Mouse (Mus musculus) lung, postnatal 0 days (tissue): ENCODE measurements at regions not wholly inside any gene's neighbourhood (a gene's known extent, or its start where the extent isn't known, plus 50 kb on each side); places are given as distances from the start of the nearest gene placed in this dataset.
"Not testable (repeated sequence)": the region's sequence is repeated elsewhere in the genome, so short reads cannot be mapped to it uniquely, and the experiment has no call there.

ENCODE experiments used
- ATAC-seq: fragments of 200-750 bp; cut with Nextera tagmentation; 2 replicates; pipeline ENCODE4 v1.8.0; 2017; ENCODE audit warnings: moderate library complexity
- DNase-seq: peaks from one replicate; pipeline ENCODE4 v3.0.0-alpha.2; 2016; ENCODE audit warnings: low spot score
- H3K27ac ChIP-seq: fragments of 300-500 bp; sonication (generic); 2 replicates; pipeline ENCODE4 v1.5.1; 2014; ENCODE audit warnings: antibody characterized with exemption, mild to moderate bottlenecking, low read length, mixed read lengths
- H3K27me3 ChIP-seq: fragments of 300-500 bp; sonication (generic); replicated peaks from 2 replicates; pipeline ENCODE4 v1.6.1; 2014; ENCODE audit warnings: low read length, mixed read lengths; ENCODE audit not compliant: insufficient read depth
- H3K36me3 ChIP-seq: fragments of 300-500 bp; sonication (generic); 2 replicates; pipeline ENCODE4 v1.6.1; 2014; ENCODE audit warnings: low read length, mixed read lengths; ENCODE audit not compliant: insufficient read depth
- H3K4me1 ChIP-seq: fragments of 300-500 bp; sonication (generic); 2 replicates; pipeline ENCODE4 v1.6.1; 2014; ENCODE audit warnings: antibody characterized with exemption, low read depth, low read length, mixed read lengths; ENCODE audit not compliant: insufficient read depth
- H3K4me2 ChIP-seq: fragments of 300-500 bp; sonication (generic); replicated peaks from 2 replicates; pipeline ENCODE4 v1.6.1; 2014; ENCODE audit warnings: low read depth, mild to moderate bottlenecking, low read length, moderate library complexity, mixed read lengths
- H3K4me3 ChIP-seq: fragments of 300-500 bp; sonication (generic); 2 replicates; pipeline ENCODE4 v1.5.1; 2014; ENCODE audit warnings: low read depth, low read length
- H3K9ac ChIP-seq: fragments of 300-500 bp; sonication (generic); replicated peaks from 2 replicates; pipeline ENCODE4 v1.6.1; 2014; ENCODE audit warnings: low read depth, mild to moderate bottlenecking
- H3K9me3 ChIP-seq: fragments of 300-500 bp; sonication (generic); 2 replicates; pipeline ENCODE4 v1.6.1; 2016; ENCODE audit warnings: low read length, mixed read lengths
- CTCF ChIP-seq: IDR thresholded peaks from 2 replicates; pipeline ENCODE4 v1.5.1; 2016; ENCODE audit warnings: antibody characterized with exemption, mild to moderate bottlenecking
- EP300 ChIP-seq: IDR thresholded peaks from 2 replicates; pipeline ENCODE4 v1.6.1; 2016; ENCODE audit warnings: antibody characterized with exemption, mild to moderate bottlenecking, control low read depth
- WGBS: fragments of 180-500 bp; shearing (Covaris S2); extraction: QIAGEN DNeasy Blood & Tissue Kit; methylation state at CpG from one replicate; pipeline ENCODE4 v1.1.7; 2014; 5-methylcytosine and 5-hydroxymethylcytosine counted together

DNA sequence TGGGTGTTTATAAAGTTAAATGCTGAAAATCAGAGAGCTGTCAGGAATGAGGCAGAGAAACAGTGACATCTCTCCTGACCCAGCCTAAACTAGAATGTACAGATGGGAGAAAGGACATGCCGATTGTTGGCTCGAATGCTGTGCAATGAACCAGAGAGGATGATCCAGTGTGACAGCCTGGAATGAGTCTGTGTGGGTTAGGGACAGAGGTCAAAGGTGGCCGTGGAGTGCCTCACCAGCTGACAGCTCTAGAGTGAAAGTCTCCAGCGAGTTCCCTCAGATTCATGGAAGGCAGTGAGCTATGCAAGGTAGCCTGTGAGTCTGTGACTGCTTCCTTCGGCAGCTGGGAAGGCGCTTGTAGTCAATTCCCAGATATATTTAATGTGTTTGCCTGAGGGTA is 663.9 kb downstream of the Cdh8 start:
- Histone ChIP-seq H3K4me3 (no peak overlapping the region), H3K4me2 (no peak overlapping the region), H3K27ac (no peak overlapping the region), H3K27me3 (no peaks in the 10 kb centered on the region), H3K36me3 (no peaks in the 10 kb centered on the region), H3K9me3 (no peaks in the 10 kb centered on the region), H3K9ac (no peak overlapping the region), H3K4me1 (no peaks in the 10 kb centered on the region)
- WGBS: 25% methylated on average over 6 of the region's 6 CpGs
- TF ChIP-seq CTCF (no peak), EP300 (no peak)
- DNase-seq: no peak
- ATAC-seq: no peak

DNA sequence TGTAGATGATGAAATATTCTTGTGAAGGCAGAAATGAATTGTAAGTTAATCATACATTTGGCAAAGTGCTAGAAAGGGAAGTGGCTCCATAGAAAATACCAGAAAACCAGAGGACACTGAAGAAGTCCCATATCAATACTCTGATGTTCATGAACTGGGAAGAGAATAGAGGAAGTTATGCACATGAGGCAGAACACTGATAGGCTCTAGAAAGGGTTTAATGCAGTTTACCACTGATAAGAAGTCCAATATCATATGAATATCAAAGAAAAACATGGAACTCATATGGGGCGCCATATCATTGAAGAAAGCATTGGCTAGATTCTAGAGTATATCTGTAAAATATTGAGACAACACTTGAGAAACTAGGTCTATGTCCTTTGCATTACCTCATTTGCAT is 708.5 kb downstream of the Cdh8 start:
- DNase-seq (no peak), ATAC-seq (no peak)
- TF ChIP-seq EP300: no peak
- TF ChIP-seq CTCF: no peak
- Histone ChIP-seq H3K9me3 (no peaks in the 10 kb centered on the region), H3K36me3 (no peaks in the 10 kb centered on the region), H3K4me3 (no peak overlapping the region), H3K4me2 (no peak overlapping the region), H3K4me1 (no peaks in the 10 kb centered on the region), H3K27ac (no peak overlapping the region), H3K9ac (no peak overlapping the region), H3K27me3 (no peaks in the 10 kb centered on the region)
- 91% methylated on average over 1 of the region's 1 CpGs for WGBS

DNA sequence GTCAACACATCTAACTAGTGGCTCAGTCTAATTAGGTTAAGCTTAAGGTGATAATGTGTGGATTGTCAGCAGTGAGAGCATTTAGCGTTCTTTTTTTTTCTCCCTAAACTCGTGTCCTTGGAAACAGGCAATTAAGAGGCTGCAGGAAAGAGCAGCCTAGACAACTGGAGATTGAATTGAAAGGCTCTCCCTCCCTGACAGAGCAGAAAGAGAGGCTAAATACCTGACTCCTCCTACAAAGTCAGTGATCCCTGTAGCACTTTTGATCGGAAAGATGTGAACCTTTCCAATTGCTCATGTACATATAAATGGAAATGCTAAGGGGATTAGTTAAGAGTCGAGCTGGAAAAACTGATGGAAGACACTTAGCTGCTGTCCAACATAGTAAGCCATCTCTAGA is 710.1 kb downstream of the Cdh8 start:
- H3K27ac ChIP-seq: no peak overlapping the region
- H3K9me3 ChIP-seq: no peaks in the 10 kb centered on the region
- no peak overlapping the region for H3K4me3 ChIP-seq
- no peak for TF ChIP-seq EP300
- no peak for TF ChIP-seq CTCF
- no peaks in the 10 kb centered on the region for H3K4me1 ChIP-seq
- no peaks in the 10 kb centered on the region for H3K36me3 ChIP-seq
- 58% methylated on average over 4 of the region's 4 CpGs for WGBS
- H3K4me2 ChIP-seq: no peak overlapping the region
- DNase-seq (no peak), ATAC-seq (no peak)
- H3K27me3 ChIP-seq: no peaks in the 10 kb centered on the region
- no peak overlapping the region for H3K9ac ChIP-seq

DNA sequence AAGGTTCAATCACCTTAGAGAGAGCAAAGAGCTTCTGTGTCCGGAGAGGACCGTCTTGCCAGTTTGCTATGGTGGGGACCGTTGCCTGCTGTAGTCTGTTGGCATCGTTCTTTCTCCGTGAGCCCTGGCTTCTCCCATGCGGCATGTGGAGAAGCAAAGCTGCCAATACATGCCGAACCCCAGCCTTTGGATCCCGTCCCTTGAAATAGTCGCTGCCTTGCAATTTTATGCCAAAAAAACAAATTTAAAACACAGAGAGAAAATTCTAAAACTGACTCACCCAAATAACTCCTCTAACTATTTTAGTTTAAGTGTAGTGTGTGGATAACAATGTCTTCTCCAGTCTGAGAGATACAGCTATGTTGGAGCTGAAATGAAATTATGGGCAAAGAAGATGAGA is 731.1 kb downstream of the Cdh8 start:
- Histone ChIP-seq H3K4me1 (no peaks in the 10 kb centered on the region), H3K4me2 (no peak overlapping the region), H3K4me3 (no peak overlapping the region), H3K9me3 (no peaks in the 10 kb centered on the region), H3K27me3 (no peaks in the 10 kb centered on the region), H3K27ac (no peak overlapping the region), H3K9ac (no peak overlapping the region), H3K36me3 (no peaks in the 10 kb centered on the region)
- WGBS: 87% methylated on average over 9 of the region's 9 CpGs
- ATAC-seq: no peak
- DNase-seq: no peak
- TF ChIP-seq CTCF (no peak), EP300 (no peak)

DNA sequence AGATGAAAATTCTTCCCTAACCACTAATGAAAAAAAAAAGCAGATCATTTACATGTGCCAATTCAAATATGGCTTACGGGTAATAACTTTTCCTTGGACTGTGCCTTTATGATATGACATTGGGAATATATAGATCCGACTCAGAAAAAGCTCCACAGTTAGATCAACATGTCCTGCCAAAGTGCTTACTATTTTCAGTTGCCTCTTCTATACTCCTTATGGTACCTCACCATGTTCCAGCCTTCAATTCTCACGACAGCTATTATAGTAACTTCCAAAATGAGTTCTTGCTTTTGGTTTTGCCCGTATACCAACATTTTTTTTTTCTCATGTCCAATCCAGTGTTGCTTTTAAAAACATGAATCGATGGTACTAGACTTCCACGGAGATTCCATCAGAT is 731.7 kb downstream of the Cdh8 start:
- no peak for DNase-seq
- Histone ChIP-seq H3K4me2 (no peak overlapping the region), H3K36me3 (no peaks in the 10 kb centered on the region), H3K27me3 (no peaks in the 10 kb centered on the region), H3K4me1 (no peaks in the 10 kb centered on the region), H3K27ac (no peak overlapping the region), H3K9ac (no peak overlapping the region), H3K9me3 (no peaks in the 10 kb centered on the region), H3K4me3 (no peak overlapping the region)
- TF ChIP-seq EP300 (no peak), CTCF (no peak)
- no peak for ATAC-seq
- WGBS: 83% methylated on average over 6 of the region's 6 CpGs

DNA sequence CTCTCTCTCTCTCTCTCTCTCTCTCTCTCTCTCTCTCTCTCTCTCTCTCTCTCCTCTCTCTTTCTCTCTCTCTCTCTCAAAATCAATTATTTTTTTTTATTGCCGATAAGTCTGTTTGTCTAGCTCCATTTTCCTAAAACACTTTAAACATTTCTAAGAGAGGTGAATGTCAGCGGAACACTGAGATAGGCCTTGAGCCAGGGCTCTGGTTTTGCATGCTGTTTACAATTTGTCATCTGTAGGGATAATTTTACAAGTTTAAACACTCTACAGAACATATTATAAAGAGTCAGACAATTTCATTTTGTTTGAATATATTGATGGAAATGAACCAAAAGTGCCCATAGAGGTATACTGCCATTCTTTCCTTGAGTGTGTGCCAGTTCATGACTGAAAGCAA is 736.2 kb downstream of the Cdh8 start:
- H3K9ac ChIP-seq: no peak overlapping the region
- no peaks in the 10 kb centered on the region for H3K27me3 ChIP-seq
- WGBS: 66% methylated on average over 2 of the region's 2 CpGs
- H3K36me3 ChIP-seq: no peaks in the 10 kb centered on the region
- no peak overlapping the region for H3K4me3 ChIP-seq
- no peak overlapping the region for H3K4me2 ChIP-seq
- no peak overlapping the region for H3K27ac ChIP-seq
- H3K9me3 ChIP-seq: no peaks in the 10 kb centered on the region
- no peaks in the 10 kb centered on the region for H3K4me1 ChIP-seq
- ATAC-seq (no peak), DNase-seq (no peak)
- TF ChIP-seq CTCF (no peak), EP300 (no peak)

DNA sequence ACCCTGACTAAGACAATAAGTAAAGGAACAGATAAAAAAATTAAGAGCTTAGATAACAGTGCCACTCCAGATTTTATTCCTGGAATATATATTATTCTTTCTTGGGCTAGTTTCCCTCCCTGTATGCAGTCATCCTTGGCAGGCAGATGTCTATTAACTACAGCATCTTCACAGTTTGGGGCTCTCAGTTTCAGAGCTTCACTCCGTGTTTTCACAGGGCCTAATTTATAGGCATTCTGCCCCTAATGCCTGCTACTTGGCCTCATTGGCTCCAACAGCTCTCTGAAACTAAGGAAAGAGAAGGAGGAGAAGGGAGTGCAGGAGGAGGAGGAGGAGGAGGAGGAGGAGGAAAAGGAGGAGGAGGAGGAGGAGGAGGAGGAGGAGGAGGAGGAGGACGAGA is 757.0 kb downstream of the Cdh8 start:
- no peak overlapping the region for H3K9ac ChIP-seq
- ATAC-seq: no peak
- no peak for DNase-seq
- H3K4me1 ChIP-seq: no peaks in the 10 kb centered on the region
- no peaks in the 10 kb centered on the region for H3K9me3 ChIP-seq
- H3K27ac ChIP-seq: no peak overlapping the region
- TF ChIP-seq CTCF (no peak), EP300 (no peak)
- H3K4me3 ChIP-seq: no peak overlapping the region
- WGBS: 38% methylated on average over 2 of the region's 2 CpGs
- no peaks in the 10 kb centered on the region for H3K36me3 ChIP-seq
- H3K27me3 ChIP-seq: no peaks in the 10 kb centered on the region
- no peak overlapping the region for H3K4me2 ChIP-seq

DNA sequence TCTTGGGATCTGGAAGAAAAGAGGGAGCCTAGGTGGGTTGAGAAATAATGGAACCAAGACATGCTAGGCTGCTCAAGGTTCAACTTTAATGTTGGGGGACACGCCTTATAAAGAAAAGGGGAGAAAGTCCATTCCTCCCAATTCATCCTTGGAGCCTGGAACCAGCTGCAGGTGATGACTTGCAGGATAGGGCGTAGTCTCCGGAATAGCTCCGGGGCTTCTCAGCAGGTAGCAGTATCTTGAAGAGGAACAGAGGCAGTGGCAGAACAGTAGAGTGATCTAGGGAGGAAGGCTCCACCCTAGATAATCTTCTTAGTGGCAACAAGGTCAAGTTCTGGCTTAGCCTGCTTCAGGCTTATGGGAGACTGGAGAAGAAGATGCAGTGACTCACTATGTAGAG is 764.0 kb downstream of the Cdh8 start:
- not testable (repeated sequence) for H3K27ac ChIP-seq, H3K27me3 ChIP-seq, H3K9ac ChIP-seq, ATAC-seq, H3K9me3 ChIP-seq, DNase-seq, H3K4me2 ChIP-seq, H3K36me3 ChIP-seq, H3K4me1 ChIP-seq, H3K4me3 ChIP-seq
- 83% methylated on average over 4 of the region's 4 CpGs for WGBS
